ENCODE assay signal across 26 mouse cellular contexts in genomic region chr1:181776541-181776940, GRCm38 (mm10).
DNase-seq lines count a peak whose midpoint lies in the region; TF ChIP-seq lines count a peak whose summit lies in the region.
"Had no signal": no experiment of that assay in that cellular context is flagged by ENCODE, and none has a peak within 500 bp of the region (broad histone marks: within the 10 kb centered on the region; RNA-seq: fewer than 3 reads in every experiment).

No protein-coding gene starts in this region.

- no peak overlapping the region for H3K4me3 ChIP-seq in MEL (ENCODE audit: control insufficient read depth in 1 of 2, insufficient read depth in 1 of 2, low read depth in 2 of 2, low read length in 2 of 2)
- no peak overlapping the region for H3K4me3 ChIP-seq in left cerebral cortex, adult 2 months
- H3K4me3 ChIP-seq: forebrain, embryonic 10.5 days; forebrain, embryonic 13.5 days; gastrocnemius, adult 2 months; heart, embryonic 10.5 days; heart, embryonic 13.5 days had no signal

- peak; percentile 74 for DNase-seq in ES-CJ7 (ENCODE audit: low read depth, low spot score)
- peak; percentile 6 for DNase-seq in MEL (ENCODE audit: low read depth, low spot score)
- peak; percentile 64 for DNase-seq in ZHBTc4 (ENCODE audit: low read depth, low spot score)
- no peak for DNase-seq in left cerebral cortex, adult 11 months (ENCODE audit: low spot score)
- no peak for DNase-seq in left cerebral cortex, adult 2 months (ENCODE audit: extremely low spot score in 1 of 2, low spot score in 2 of 2)
- DNase-seq in adrenal gland, adult 18-20 months (ENCODE audit: low spot score in 2 of 2), result no peak
- DNase-seq: adrenal gland, adult 2 months; adrenal gland, postnatal 14 days; B cell, adult 2 months; cerebellum, adult 18-20 months; cerebellum, adult 9-10 months; cerebellum, postnatal 14 days; gastrocnemius, adult 2 months; gastrocnemius, postnatal 14 days; heart, adult 18-20 months; heart, postnatal 14 days; heart, postnatal 4 days; kidney, adult 18-20 months had no signal

- H3K4me1 ChIP-seq in MEL (ENCODE audit: control insufficient read depth in 1 of 2, insufficient read depth in 2 of 2, low read length in 2 of 2), result no peaks in the 10 kb centered on the region
- H3K4me1 ChIP-seq: forebrain, embryonic 10.5 days; forebrain, embryonic 13.5 days; heart, embryonic 10.5 days; heart, embryonic 13.5 days had no signal

- no peak overlapping the region for H3K27ac ChIP-seq in MEL (ENCODE audit: control insufficient read depth, low read depth, low read length)
- H3K27ac ChIP-seq in left cerebral cortex, adult 2 months, result no peak overlapping the region
- H3K27ac ChIP-seq: forebrain, embryonic 10.5 days; forebrain, embryonic 13.5 days; gastrocnemius, adult 2 months; heart, embryonic 10.5 days; heart, embryonic 13.5 days; hindbrain, embryonic 14.5 days; hindbrain, postnatal 0 days had no signal

- no peak for TF ChIP-seq EP300 in MEL (IDR thresholded peaks at IDR 0.05; ENCODE audit: low read depth in 1 of 2, low read length in 2 of 2)

- no peaks in the 10 kb centered on the region for H3K36me3 ChIP-seq in MEL (ENCODE audit: control insufficient read depth in 1 of 2, insufficient read depth in 2 of 2, low read length in 2 of 2)
- H3K36me3 ChIP-seq: forebrain, embryonic 10.5 days; heart, embryonic 10.5 days; heart, embryonic 13.5 days had no signal

- no peaks in the 10 kb centered on the region for H3K27me3 ChIP-seq in MEL (ENCODE audit: control insufficient read depth in 1 of 2, insufficient read depth in 2 of 2, low read length in 2 of 2)
- H3K27me3 ChIP-seq: CH12.LX; forebrain, embryonic 13.5 days; heart, embryonic 13.5 days; Patski had no signal

- no peaks in the 10 kb centered on the region for H3K79me2 ChIP-seq in MEL (ENCODE audit: control insufficient read depth, insufficient read depth, low read length, poor library complexity)

- no peak overlapping the region for H3K9ac ChIP-seq in MEL (ENCODE audit: control insufficient read depth, low read depth, low read length, poor library complexity, severe bottlenecking)
- H3K9ac ChIP-seq: forebrain, embryonic 13.5 days; heart, embryonic 13.5 days; hindbrain, embryonic 14.5 days had no signal

- intact Hi-C loops in left cerebral cortex, adult 2 months (cut with DNase I), result no loop called here

- no peaks in the 10 kb centered on the region for H3K9me3 ChIP-seq in MEL (replicated peaks; ENCODE audit: insufficient read depth, low read length)
- H3K9me3 ChIP-seq: forebrain, embryonic 13.5 days had no signal

- TF ChIP-seq POLR2A in MEL (IDR thresholded peaks at IDR 0.05; ENCODE audit: control insufficient read depth in 1 of 2, insufficient read depth in 1 of 2, low read depth in 1 of 2, low read length in 2 of 2, poor library complexity in 1 of 2), result no peak

- TF ChIP-seq RAD21 in MEL (IDR thresholded peaks at IDR 0.05; ENCODE audit: low read depth, low read length), result no peak

- no peak for TF ChIP-seq CTCF in MEL (IDR thresholded peaks at IDR 0.05 in 2 of 3, conservative IDR thresholded peaks at IDR 0.05 in 1 of 3; ENCODE audit: control insufficient read depth in 1 of 3, insufficient read depth in 1 of 3, low read depth in 2 of 3, low read length in 3 of 3, poor library complexity in 1 of 3, severe bottlenecking in 1 of 3)
- no peak for TF ChIP-seq CTCF in left cerebral cortex, adult 2 months (IDR thresholded peaks at IDR 0.05)

TF ChIP-seq in MEL, 35 proteins besides CTCF, POLR2A, EP300 and RAD21:
- TF ChIP-seq UBTF (IDR thresholded peaks at IDR 0.05; ENCODE audit: borderline replicate concordance, insufficient read depth, low read depth, low read length) (no peak), KAT2A (conservative IDR thresholded peaks at IDR 0.05; ENCODE audit: low read depth, low read length) (no peak), USF2 (IDR thresholded peaks at IDR 0.05; ENCODE audit: borderline replicate concordance in 1 of 2, insufficient read depth in 1 of 2, low read depth in 1 of 2, low read length in 2 of 2) (no peak), CHD2 (IDR thresholded peaks at IDR 0.05; ENCODE audit: low read length) (no peak), POLR2AphosphoS5 (IDR thresholded peaks at IDR 0.05; ENCODE audit: borderline replicate concordance, low read depth, low read length) (no peak), BHLHE40 (IDR thresholded peaks at IDR 0.05; ENCODE audit: borderline replicate concordance, low read depth, low read length) (no peak), ZMIZ1 (IDR thresholded peaks at IDR 0.05; ENCODE audit: low read depth, low read length) (no peak), MXI1 (IDR thresholded peaks at IDR 0.05; ENCODE audit: low read depth, low read length) (no peak), NRF1 (IDR thresholded peaks at IDR 0.05; ENCODE audit: insufficient read depth, low read depth, low read length, poor library complexity, severe bottlenecking) (no peak), USF1 (IDR thresholded peaks at IDR 0.05; ENCODE audit: low read depth, low read length) (no peak), ZC3H11A (IDR thresholded peaks at IDR 0.05; ENCODE audit: low read depth, low read length) (no peak), SMC3 (IDR thresholded peaks at IDR 0.05; ENCODE audit: low read depth, low read length) (no peak), TAL1 (IDR thresholded peaks at IDR 0.05; ENCODE audit: low read length) (no peak), ZNF384 (IDR thresholded peaks at IDR 0.05; ENCODE audit: low read depth, low read length) (no peak), ELF1 (IDR thresholded peaks at IDR 0.05; ENCODE audit: low read depth, low read length) (no peak), GATA1 (IDR thresholded peaks at IDR 0.05; ENCODE audit: low read depth, low read length) (no peak), ZKSCAN1 (IDR thresholded peaks at IDR 0.05; ENCODE audit: low read depth, low read length) (no peak), MYC (IDR thresholded peaks at IDR 0.05; ENCODE audit: low read depth, low read length) (no peak), TBP (IDR thresholded peaks at IDR 0.05; ENCODE audit: low read depth, low read length) (no peak)
TF ChIP-seq in MEL: peak in this region for 0.

Comparison
In these comparisons a context has a peak if more than half of its experiments do, and no peak if none do; other contexts are left out.
1. DNase-seq: peak in ES-CJ7 (single experiment), MEL (single experiment) and ZHBTc4 (single experiment); none in left cerebral cortex, adult 11 months (single experiment), left cerebral cortex, adult 2 months (0 of 2) and adrenal gland, adult 18-20 months (0 of 2).